Mouse (Mus musculus) heart, adult 2 months (tissue): ENCODE data around the gene Rps6kc1. TPM values are rescaled to one million over a fixed set of nuclear protein-coding genes. Genes with fewer than 3 reads are reported as not detected.

Experiments used
- DNase-seq, 2 experiments: peaks; one replicate each; pipeline ENCODE4 v3.0.0; 2021
- H3K27ac ChIP-seq: fragments of 200-600 bp; 2 replicates; pipeline ENCODE4 v1.8.1; 2022
- H3K27me3 ChIP-seq: fragments of 200-500 bp; 2 replicates; pipeline ENCODE4 v1.6.1; 2012; ENCODE audit warnings: mild to moderate bottlenecking, low read length, inconsistent platforms, mixed read lengths; ENCODE audit not compliant: control insufficient read depth, insufficient read depth
- H3K36me3 ChIP-seq: fragments of 200-500 bp; 2 replicates; pipeline ENCODE4 v1.6.1; 2012; ENCODE audit warnings: low read length, inconsistent platforms; ENCODE audit not compliant: control insufficient read depth, insufficient read depth
- H3K4me1 ChIP-seq: fragments of 200-500 bp; 2 replicates; pipeline ENCODE4 v1.6.1; 2011; ENCODE audit warnings: low read length; ENCODE audit not compliant: control insufficient read depth, insufficient read depth
- H3K4me3 ChIP-seq: fragments of 200-600 bp; 2 replicates; pipeline ENCODE4 v1.8.1; 2022
- H3K79me2 ChIP-seq: fragments of 200-500 bp; replicated peaks from 2 replicates; pipeline ENCODE4 v1.6.1; 2012; ENCODE audit warnings: mild to moderate bottlenecking, inconsistent platforms, low read length, moderate library complexity, mixed read lengths; ENCODE audit not compliant: control insufficient read depth, insufficient read depth
- H3K9ac ChIP-seq: fragments of 200-500 bp; 2 replicates; pipeline ENCODE4 v1.6.1; 2012; ENCODE audit warnings: low read depth, mild to moderate bottlenecking, control low read depth, inconsistent platforms, low read length, mixed read lengths
- CTCF ChIP-seq: fragments of 200-600 bp; IDR thresholded peaks from 2 replicates; pipeline ENCODE4 v1.8.1; 2022; ENCODE audit warnings: antibody characterized with exemption, mild to moderate bottlenecking, moderate library complexity
- EP300 ChIP-seq: fragments of 200-500 bp; IDR thresholded peaks from 2 replicates; pipeline ENCODE4 v1.6.1; 2011; ENCODE audit warnings: low read depth, low read length, control low read depth; ENCODE audit not compliant: insufficient read depth
- POLR2A ChIP-seq: fragments of 200-500 bp; IDR thresholded peaks from 2 replicates; pipeline ENCODE4 v1.6.1; 2011; ENCODE audit warnings: mild to moderate bottlenecking, low read depth, low read length, control low read depth; ENCODE audit not compliant: insufficient read depth
- WGBS: fragments of 180-500 bp; shearing (Covaris S2); methylation state at CpG from one replicate; pipeline ENCODE4 v1.1.7; 2018; 5-methylcytosine and 5-hydroxymethylcytosine counted together
- intact Hi-C: fragments of 180-260 bp; cut with DNase I; formaldehyde crosslinking; loops from one replicate; pipeline ENCODE4 v1.15.1; 2025
- polyA plus RNA-seq: library from polyadenylated mRNA; depleted of rRNA; stranded (reverse); fragments of >200 nt; gene quantifications from 2 replicates; pipeline ENCODE4 v1.2.3, GENCODE M21; 2012
- total RNA-seq, 2 experiments: library from RNA; stranded (reverse); gene quantifications; 2 replicates each; pipeline ENCODE4 v1.2.3; 2021

Rps6kc1 gene
- total and polyA plus RNA-seq, 3 experiments = 6.9 to 18.9 (median 15.6) TPM

GRCm38 (mm10) chr1:190880638-190881037, 30.9 kb downstream of the Rps6kc1 start:
- no peak overlapping the region for H3K9ac ChIP-seq
- intact Hi-C loops = loop anchor here (1.0 kb wide), 1 partner anchor 49 kb away; no protein-coding TSS in a partner anchor
- DNase-seq = no peak
- H3K36me3 ChIP-seq = no peaks in the 10 kb centered on the region
- no peaks in the 10 kb centered on the region for H3K27me3 ChIP-seq
- 83% methylated on average over 6 of the region's 6 CpGs for WGBS
- H3K79me2 ChIP-seq = no peaks in the 10 kb centered on the region
- no peak overlapping the region for H3K4me3 ChIP-seq
- TF ChIP-seq EP300 (no peak), CTCF (no peak), POLR2A (no peak)
- H3K27ac ChIP-seq = no peak overlapping the region
- H3K4me1 ChIP-seq = no peaks in the 10 kb centered on the region

- Histone ChIP-seq H3K27me3 (no peaks in the 10 kb centered on the region), H3K4me1 (no peaks in the 10 kb centered on the region), H3K36me3 (no peaks in the 10 kb centered on the region), H3K79me2 (no peaks in the 10 kb centered on the region), H3K4me3 (no peak overlapping the region), H3K27ac (no peak overlapping the region), H3K9ac (no peak overlapping the region)
- intact Hi-C loops = loop anchor here (2.0 kb wide), 1 partner anchor 43 kb away; no protein-coding TSS in a partner anchor
- no peak for DNase-seq
- TF ChIP-seq POLR2A = no peak
- TF ChIP-seq EP300 = no peak
- no peak for TF ChIP-seq CTCF
- 83% methylated on average over 6 of the region's 6 CpGs for whole genome bisulfite sequencing
Measured at GRCm38 (mm10) chr1:190875751-190876150, 35.8 kb downstream of the Rps6kc1 start.

GRCm38 (mm10) chr1:190875089-190875488, 36.5 kb downstream of the Rps6kc1 start:
- intact Hi-C loops = no loop called here
- TF ChIP-seq CTCF (no peak), EP300 (no peak), POLR2A (no peak)
- no peak for DNase-seq
- H3K4me1 ChIP-seq = no peaks in the 10 kb centered on the region
- H3K79me2 ChIP-seq = no peaks in the 10 kb centered on the region
- 84% methylated on average over 4 of the region's 4 CpGs for WGBS
- no peaks in the 10 kb centered on the region for H3K27me3 ChIP-seq
- H3K4me3 ChIP-seq = no peak overlapping the region
- H3K27ac ChIP-seq = no peak overlapping the region
- H3K36me3 ChIP-seq = no peaks in the 10 kb centered on the region
- no peak overlapping the region for H3K9ac ChIP-seq

- DNase-seq = no peak
- no peak overlapping the region for H3K27ac ChIP-seq
- intact Hi-C loops = no loop called here
- 95% methylated on average over 12 of the region's 12 CpGs for WGBS
- no peaks in the 10 kb centered on the region for H3K4me1 ChIP-seq
- no peak overlapping the region for H3K4me3 ChIP-seq
- TF ChIP-seq POLR2A (no peak), EP300 (no peak), CTCF (no peak)
- no peaks in the 10 kb centered on the region for H3K79me2 ChIP-seq
- no peaks in the 10 kb centered on the region for H3K36me3 ChIP-seq
- no peak overlapping the region for H3K9ac ChIP-seq
- H3K27me3 ChIP-seq = no peaks in the 10 kb centered on the region
Measured at GRCm38 (mm10) chr1:190871068-190871467, 40.5 kb downstream of the Rps6kc1 start.

GRCm38 (mm10) chr1:190869996-190870395, 41.6 kb downstream of the Rps6kc1 start:
- no peaks in the 10 kb centered on the region for H3K79me2 ChIP-seq
- H3K4me1 ChIP-seq = no peaks in the 10 kb centered on the region
- no peaks in the 10 kb centered on the region for H3K36me3 ChIP-seq
- TF ChIP-seq POLR2A = no peak
- TF ChIP-seq CTCF = no peak
- TF ChIP-seq EP300 = no peak
- H3K9ac ChIP-seq = no peak overlapping the region
- intact Hi-C loops = no loop called here
- 93% methylated on average over 4 of the region's 4 CpGs for WGBS
- H3K27me3 ChIP-seq = no peaks in the 10 kb centered on the region
- no peak overlapping the region for H3K4me3 ChIP-seq
- H3K27ac ChIP-seq = no peak overlapping the region
- no peak for DNase-seq

- TF ChIP-seq CTCF (peak; percentile 56), POLR2A (no peak)
- Histone ChIP-seq H3K4me1 (no peaks in the 10 kb centered on the region), H3K27ac (no peak overlapping the region), H3K9ac (no peak overlapping the region), H3K4me3 (no peak overlapping the region), H3K36me3 (no peaks in the 10 kb centered on the region), H3K79me2 (no peaks in the 10 kb centered on the region), H3K27me3 (no peaks in the 10 kb centered on the region)
- intact Hi-C loops = no loop called here
- no peak for DNase-seq
- WGBS = 74% methylated on average over 3 of the region's 3 CpGs
Measured at GRCm38 (mm10) chr1:190868790-190869189, 42.8 kb downstream of the Rps6kc1 start.
